ENCODE assay signal across 8 mouse cellular contexts in genomic region chr11:101119761-101120544, GRCm38 (mm10). TPM values are rescaled to one million over a fixed set of nuclear protein-coding genes. Genes with fewer than 3 reads are reported as not detected.
DNase-seq lines count a peak whose midpoint lies in the region; ATAC-seq lines count a peak whose summit lies in the region.

Retreg3 (minus strand) TSS chr11:101119893.
Tubg1 (plus strand) TSS chr11:101119938.

- H3K36me3 ChIP-seq in forebrain, embryonic 14.5 days (ENCODE audit: control insufficient read depth, insufficient read depth, low read length) = peaks cover 29% of the 10 kb centered on the region; the same call in 1 of the 2 replicates
- H3K36me3 ChIP-seq in neural tube, embryonic 15.5 days = peaks cover 19% of the 10 kb centered on the region

- WGBS in forebrain, embryonic 14.5 days = under 1% methylated on average over 61 of the region's 61 CpGs
- under 1% methylated on average over 61 of the region's 61 CpGs for WGBS in neural tube, embryonic 15.5 days

- peak within 1 kb of the TSS; percentile 92 for H3K27ac ChIP-seq in forebrain, embryonic 14.5 days (ENCODE audit: low read depth, low read length)
- peak within 1 kb of the TSS; percentile 94 for H3K27ac ChIP-seq in neural tube, embryonic 15.5 days (replicated peaks)

- peaks cover 25% of the 10 kb centered on the region for H3K4me1 ChIP-seq in forebrain, embryonic 14.5 days (ENCODE audit: control insufficient read depth, insufficient read depth, low read length)
- peaks cover 49% of the 10 kb centered on the region for H3K4me1 ChIP-seq in neural tube, embryonic 15.5 days

- peak; percentile 97 for ATAC-seq in forebrain, embryonic 14.5 days
- peak; percentile 96 for ATAC-seq in neural tube, embryonic 15.5 days (ENCODE audit: low FRiP score)

- no peaks in the 10 kb centered on the region for H3K9me3 ChIP-seq in forebrain, embryonic 14.5 days (replicated peaks; ENCODE audit: control insufficient read depth, low read length)
- no peaks in the 10 kb centered on the region for H3K9me3 ChIP-seq in neural tube, embryonic 15.5 days (replicated peaks)

- intact Hi-C loops in heart, postnatal 14 days (cut with DNase I) = loop anchor here (2.0 kb wide), 1 partner anchor 21 kb away; no protein-coding TSS in a partner anchor

- peak within 1 kb of the TSS; percentile 96 for H3K9ac ChIP-seq in forebrain, embryonic 14.5 days (ENCODE audit: low read length)
- H3K9ac ChIP-seq in neural tube, embryonic 15.5 days (replicated peaks) = peak within 1 kb of the TSS; percentile 93

- H3K27me3 ChIP-seq in forebrain, embryonic 14.5 days (replicated peaks; ENCODE audit: control insufficient read depth, insufficient read depth, low read length) = no peaks in the 10 kb centered on the region
- H3K27me3 ChIP-seq in neural tube, embryonic 15.5 days (replicated peaks) = no peaks in the 10 kb centered on the region

- H3K4me3 ChIP-seq in forebrain, embryonic 14.5 days (ENCODE audit: low read depth, low read length) = peak within 1 kb of the TSS; percentile 88
- peak within 1 kb of the TSS; percentile 89 for H3K4me3 ChIP-seq in neural tube, embryonic 15.5 days (replicated peaks)

- H3K4me2 ChIP-seq in forebrain, embryonic 14.5 days (ENCODE audit: low read length) = peak within 1 kb of the TSS; percentile 96
- H3K4me2 ChIP-seq in neural tube, embryonic 15.5 days = peak within 1 kb of the TSS; percentile 95

- DNase-seq in ES-CJ7 (ENCODE audit: low read depth, low spot score) = peak; percentile 100
- peak; percentile 99 for DNase-seq in cerebellum, adult 11 months
- peak; percentile 100 for DNase-seq in forebrain, embryonic 14.5 days (ENCODE audit: low spot score)
- DNase-seq in heart, postnatal 14 days = peak; percentile 99 to 100
- DNase-seq in layer of hippocampus, adult 11-12 months (ENCODE audit: low spot score) = peak; percentile 100
- peak; percentile 99 for DNase-seq in lung, adult 18-20 months
- DNase-seq in testis, postnatal 14 days (ENCODE audit: low spot score) = peak; percentile 97

RNA-seq across cellular contexts. Expression of gene Retreg3, which starts in this region (rescaled TPM):
- polyA plus RNA-seq in forebrain, embryonic 14.5 days (2014; fragmentation: Nextera tagmentation; extraction: Ambion mirVana) = 14.0 and 14.4 TPM in 2 replicates
- total RNA-seq in heart, postnatal 14 days (2021) = 10 to 100 TPM; 37.7 to 40.0 TPM
- polyA plus RNA-seq in neural tube, embryonic 15.5 days (2015; fragmentation: Nextera tagmentation; extraction: Ambion mirVana) = 23.5 and 26.0 TPM in 2 replicates

RNA-seq across cellular contexts. Expression of gene Tubg1, which starts in this region (rescaled TPM):
- 84.9 and 87.8 TPM in 2 replicates for polyA plus RNA-seq in forebrain, embryonic 14.5 days (2014; fragmentation: Nextera tagmentation; extraction: Ambion mirVana)
- total RNA-seq in heart, postnatal 14 days (2021) = 10 to 100 TPM; 20.9 to 25.8 TPM
- 68.4 and 73.7 TPM in 2 replicates for polyA plus RNA-seq in neural tube, embryonic 15.5 days (2015; fragmentation: Nextera tagmentation; extraction: Ambion mirVana)

Comparison
In these comparisons a context has a peak if more than half of its experiments do, and no peak if none do; other contexts are left out.
1. Peak in every context shown above with its lines: DNase-seq, ATAC-seq, H3K4me3 ChIP-seq and H3K27ac ChIP-seq.